In the genomic region with DNA sequence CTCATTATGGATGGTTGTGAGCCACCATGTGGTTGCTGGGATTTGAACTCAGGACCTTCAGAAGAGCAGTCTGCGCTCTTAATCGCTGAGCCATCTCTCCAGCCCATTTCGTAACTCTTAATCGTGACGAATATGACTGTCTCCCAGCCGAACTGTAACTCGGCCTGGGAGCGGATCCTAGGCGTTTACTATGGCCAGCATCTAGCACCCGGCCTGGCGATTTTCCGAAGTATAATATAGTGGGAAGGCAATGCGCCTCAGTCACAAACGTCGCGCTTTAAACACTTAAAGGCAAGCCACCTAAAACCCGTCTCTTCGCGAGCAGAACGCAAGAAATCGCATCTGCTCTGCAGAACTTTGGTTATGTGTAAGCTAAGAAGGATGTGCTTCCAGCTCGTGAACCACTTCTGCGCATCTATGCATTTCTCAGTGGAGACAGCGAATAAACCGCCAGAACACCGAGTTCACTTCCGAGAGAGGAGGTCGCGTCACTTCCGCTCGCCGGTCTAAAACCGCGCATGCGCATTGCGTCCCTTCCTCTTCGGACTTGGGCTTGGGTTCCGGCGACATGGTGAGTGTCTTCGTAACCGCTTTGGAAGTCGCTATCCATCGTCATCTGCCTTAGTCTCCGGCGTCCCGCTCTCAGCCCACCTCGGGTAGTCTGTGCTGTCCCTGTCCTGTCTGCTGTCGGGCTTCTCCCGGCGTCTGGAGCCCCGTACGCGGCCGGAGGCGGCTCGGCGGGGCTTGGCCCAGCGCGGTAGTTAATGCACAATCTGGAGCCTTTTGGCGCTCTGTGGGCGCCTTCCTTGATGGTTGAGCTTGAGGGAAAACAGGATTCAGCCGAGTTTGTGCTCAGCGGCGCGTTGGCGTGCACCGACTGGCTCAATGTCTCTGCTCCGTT, we compare ENCODE assay signal across 8 mouse cellular contexts. TPM values are rescaled to one million over a fixed set of nuclear protein-coding genes. Genes with fewer than 3 reads are reported as not detected.
A peak's percentile ranks its signal among the peaks of the same experiment; 100 is the strongest.
DNase-seq lines count a peak whose midpoint lies in the region; ATAC-seq lines count a peak whose summit lies in the region.

A gene (plus strand): TSS at position 538 of the 901 bp plus-strand sequence.

- H3K4me3 ChIP-seq in megakaryocyte, embryonic 14.5 days (replicated peaks): peak within 1 kb of the TSS; percentile 96

- H3K9me3 ChIP-seq in megakaryocyte, embryonic 14.5 days: no peaks in the 10 kb centered on the region

- ATAC-seq in common myeloid progenitor, adult 5-6 weeks (replicated peaks; ENCODE audit: low read depth, poor library complexity, severe bottlenecking): peak; percentile 91

- peaks cover 27% of the 10 kb centered on the region for H3K4me1 ChIP-seq in megakaryocyte, embryonic 14.5 days

- H3K27me3 ChIP-seq in megakaryocyte, embryonic 14.5 days (replicated peaks): no peaks in the 10 kb centered on the region

- DNase-seq in ZHBTc4 (ENCODE audit: low read depth, low spot score): peak; percentile 98
- DNase-seq in gastrocnemius, adult 8-10 months (ENCODE audit: low spot score in 2 of 2): peak; percentile 84 to 89
- DNase-seq in hindlimb bud, embryonic 11.5 days (ENCODE audit: extremely low spot score, low read depth, low spot score): peak; percentile 91
- DNase-seq in left cerebral cortex, adult 8-10 months (ENCODE audit: low spot score in 2 of 2): peak; percentile 94
- DNase-seq in right cerebral cortex, postnatal 10 days (ENCODE audit: low spot score in 2 of 2): peak; percentile 98
- peak; percentile 89 for DNase-seq in urinary bladder, postnatal 25 days (ENCODE audit: low spot score)

- peaks cover 36% of the 10 kb centered on the region for H3K36me3 ChIP-seq in megakaryocyte, embryonic 14.5 days (replicated peaks; ENCODE audit: low read length)

RNA-seq across cellular contexts. Expression of the gene that starts here (rescaled TPM):
- total RNA-seq in common myeloid progenitor, adult 5-6 weeks (2017): 815 and 859 TPM in 2 replicates
- 100 to 1,000 TPM; 624 to 741 (median 668) TPM for total RNA-seq in gastrocnemius, adult 8-10 months (2022)
- 100 to 1,000 TPM; 659 to 698 (median 688) TPM for total RNA-seq in left cerebral cortex, adult 8-10 months (2022)
- 26.2 and 185 TPM in 2 replicates for polyA plus RNA-seq in megakaryocyte, embryonic 14.5 days (2012; ENCODE audit: insufficient read depth, low replicate concordance)

Comparison
In these comparisons a context has a peak if more than half of its experiments do, and no peak if none do; other contexts are left out.
1. Peak in every context shown above with its lines: DNase-seq, ATAC-seq and H3K4me3 ChIP-seq.